Mouse (Mus musculus): ENCODE results near the gene Pim3.
"Not testable (repeated sequence)": the region's sequence is repeated elsewhere in the genome, so short reads cannot be mapped to it uniquely, and the experiment has no call there.

Pim3 gene

GRCm38 (mm10) chr15:88861772-88862622 lies at the start of gene Pim3:
Gene Pim3, plus strand, starts transcription at chr15:88862186.
- in situ Hi-C loops (cut with MboI, MseI), result no loop called here

- in situ Hi-C loops (cut with MboI, MseI), result no loop called here
Observed at GRCm38 (mm10) chr15:88813262-88813661, 48.7 kb upstream of the Pim3 start.

- in situ Hi-C loops (cut with MboI, MseI), result not testable (repeated sequence)
Observed at GRCm38 (mm10) chr15:88813873-88814272, 48.1 kb upstream of the Pim3 start.

GRCm38 (mm10) chr15:88814411-88815047 lies 47.5 kb upstream of the Pim3 start:
- in situ Hi-C loops (cut with MboI, MseI), result loop anchor here in 1 of 2 experiments (5.0 kb wide), 1 partner anchor 42 kb away; no protein-coding TSS in a partner anchor

GRCm38 (mm10) chr15:88815196-88815700 lies 46.7 kb upstream of the Pim3 start:
- in situ Hi-C loops (cut with MboI, MseI), result loop anchor here in 1 of 2 experiments (5.0 kb wide), 1 partner anchor 43 kb away; no protein-coding TSS in a partner anchor

- in situ Hi-C loops (cut with MboI, MseI), result loop anchor here in 1 of 2 experiments (5.0 kb wide), 1 partner anchor 47 kb away; no protein-coding TSS in a partner anchor
Observed at GRCm38 (mm10) chr15:88819026-88819905, 42.7 kb upstream of the Pim3 start, which contains the start of the genes Alg12 and Creld2. Gene Alg12, minus strand, starts transcription at chr15:88819318. Gene Creld2, plus strand, starts transcription at chr15:88819646.

GRCm38 (mm10) chr15:88819906-88820303 lies 42.1 kb upstream of the Pim3 start:
- in situ Hi-C loops (cut with MboI, MseI), result loop anchor here in 1 of 2 experiments (5.0 kb wide), 1 partner anchor 48 kb away; no protein-coding TSS in a partner anchor

GRCm38 (mm10) chr15:88821403-88821802 lies 40.6 kb upstream of the Pim3 start:
- in situ Hi-C loops (cut with MboI, MseI), result no loop called here

GRCm38 (mm10) chr15:88822513-88822912 lies 39.5 kb upstream of the Pim3 start:
- in situ Hi-C loops (cut with MboI, MseI), result no loop called here

GRCm38 (mm10) chr15:88823376-88823775 lies 38.6 kb upstream of the Pim3 start:
- in situ Hi-C loops (cut with MboI, MseI), result no loop called here

- in situ Hi-C loops (cut with MboI, MseI), result loop anchor here (5.0 kb wide), 3 partner anchors 40 to 95 kb away; no protein-coding TSS in a partner anchor
Observed at GRCm38 (mm10) chr15:88827466-88827865, 34.5 kb upstream of the Pim3 start.

- in situ Hi-C loops (cut with MboI, MseI), result loop anchor here (5.0 kb wide), 3 partner anchors 39 to 94 kb away; no protein-coding TSS in a partner anchor
Observed at GRCm38 (mm10) chr15:88827991-88828799, 33.8 kb upstream of the Pim3 start.

GRCm38 (mm10) chr15:88828800-88829705 lies 32.9 kb upstream of the Pim3 start:
- in situ Hi-C loops (cut with MboI, MseI), result loop anchor here (5.0 kb wide), 3 partner anchors 38 to 93 kb away; no protein-coding TSS in a partner anchor

- in situ Hi-C loops (cut with MboI, MseI), result loop anchor here (5.0 kb wide), 3 partner anchors 37 to 92 kb away; no protein-coding TSS in a partner anchor
Observed at GRCm38 (mm10) chr15:88829791-88830440, 32.1 kb upstream of the Pim3 start.

- in situ Hi-C loops (cut with MboI, MseI), result no loop called here
Observed at GRCm38 (mm10) chr15:88830696-88831095, 31.3 kb upstream of the Pim3 start.

- in situ Hi-C loops (cut with MboI, MseI), result no loop called here
Observed at GRCm38 (mm10) chr15:88831482-88831881, 30.5 kb upstream of the Pim3 start.

- in situ Hi-C loops (cut with MboI, MseI), result no loop called here
Observed at GRCm38 (mm10) chr15:88832536-88832935, 29.4 kb upstream of the Pim3 start.

- in situ Hi-C loops (cut with MboI, MseI), result no loop called here
Observed at GRCm38 (mm10) chr15:88836031-88836430, 26.0 kb upstream of the Pim3 start.

Data from T-helper 17 cell (primary cell).